Mouse (Mus musculus): ENCODE measurements around the gene Pdss1. TPM values are rescaled to one million over a fixed set of nuclear protein-coding genes. Genes with fewer than 3 reads are reported as not detected.
"Not testable (repeated sequence)": the region's sequence is repeated elsewhere in the genome, so short reads cannot be mapped to it uniquely, and the experiment has no call there.

The Pdss1 gene
- polyA plus RNA-seq, 1 experiment from 2014 or later, result 29.0 TPM

GRCm38 (mm10) chr2:22880726-22881125 is 14.6 kb upstream of the Pdss1 start:
- H3K9me3 ChIP-seq (replicated peaks), result not testable (repeated sequence)

GRCm38 (mm10) chr2:22894932-22895281 is 415 bp upstream of the Pdss1 start:
- H3K9me3 ChIP-seq (replicated peaks), result no peaks in the 10 kb centered on the region
- peak overlapping the region; percentile 67 for H3K4me2 ChIP-seq
- no peak; the same call in 1 of the 2 replicates for ATAC-seq (replicated peaks; ENCODE audit: insufficient number of reproducible peaks, insufficient read depth, low FRiP score, low read depth)
- WGBS, result 23% methylated on average over 9 of the region's 9 CpGs
- peak overlapping the region; percentile 90 for H3K27ac ChIP-seq
- H3K27me3 ChIP-seq, result no peaks in the 10 kb centered on the region
- H3K4me3 ChIP-seq, result peak overlapping the region; percentile 90
- peak overlapping the region; percentile 77 for H3K9ac ChIP-seq
- H3K4me1 ChIP-seq (replicated peaks), result 0 out of 2 replicates have a peak, but pooled peaks cover 2% of the 10 kb centered on the region
- H3K36me3 ChIP-seq, result no peaks in the 10 kb centered on the region

More at GRCm38 (mm10) chr2:22880726-22881125, 14.6 kb upstream of the Pdss1 start:
- not testable (repeated sequence) for H3K27ac ChIP-seq; H3K4me2 ChIP-seq; H3K27me3 ChIP-seq; H3K4me1 ChIP-seq (replicated peaks); H3K9ac ChIP-seq; H3K4me3 ChIP-seq; ATAC-seq (replicated peaks; ENCODE audit: insufficient number of reproducible peaks, insufficient read depth, low FRiP score, low read depth); H3K36me3 ChIP-seq
- 79% methylated on average over 3 of the region's 3 CpGs for WGBS

GRCm38 (mm10) chr2:22903947-22904346 is 8.6 kb downstream of the Pdss1 start:
- H3K4me1 ChIP-seq (replicated peaks), result no peaks in the 10 kb centered on the region; the same call in 1 of the 2 replicates
- peaks cover 41% of the 10 kb centered on the region for H3K36me3 ChIP-seq
- no peak overlapping the region for H3K27ac ChIP-seq
- no peak overlapping the region for H3K9ac ChIP-seq
- no peak overlapping the region for H3K4me3 ChIP-seq
- 66% methylated on average over 3 of the region's 3 CpGs for WGBS
- no peaks in the 10 kb centered on the region for H3K9me3 ChIP-seq (replicated peaks)
- H3K4me2 ChIP-seq, result no peak overlapping the region
- H3K27me3 ChIP-seq, result no peaks in the 10 kb centered on the region
- ATAC-seq (replicated peaks; ENCODE audit: insufficient number of reproducible peaks, insufficient read depth, low FRiP score, low read depth), result no peak

- no peak for ATAC-seq (replicated peaks; ENCODE audit: insufficient number of reproducible peaks, insufficient read depth, low FRiP score, low read depth)
- Histone ChIP-seq H3K27ac (no peak overlapping the region), H3K4me2 (no peak overlapping the region), H3K36me3 (peaks cover 47% of the 10 kb centered on the region), H3K9me3 (replicated peaks) (no peaks in the 10 kb centered on the region), H3K4me3 (no peak overlapping the region), H3K9ac (no peak overlapping the region), H3K27me3 (no peaks in the 10 kb centered on the region), H3K4me1 (replicated peaks) (no peaks in the 10 kb centered on the region)
- WGBS, result 89% methylated on average over 3 of the region's 3 CpGs
Measured at GRCm38 (mm10) chr2:22914421-22914820, 19.1 kb downstream of the Pdss1 start.

GRCm38 (mm10) chr2:22918651-22919050 is 23.3 kb downstream of the Pdss1 start:
- WGBS, result 88% methylated on average over 2 of the region's 2 CpGs
- Histone ChIP-seq H3K4me1 (replicated peaks) (no peaks in the 10 kb centered on the region), H3K27me3 (no peaks in the 10 kb centered on the region), H3K9ac (no peak overlapping the region), H3K4me3 (no peak overlapping the region), H3K36me3 (peaks cover 36% of the 10 kb centered on the region), H3K4me2 (no peak overlapping the region), H3K9me3 (replicated peaks) (no peaks in the 10 kb centered on the region), H3K27ac (no peak overlapping the region)
- no peak for ATAC-seq (replicated peaks; ENCODE audit: insufficient number of reproducible peaks, insufficient read depth, low FRiP score, low read depth)

GRCm38 (mm10) chr2:22925911-22926310 is 30.6 kb downstream of the Pdss1 start:
- not testable (repeated sequence) for H3K9ac ChIP-seq; ATAC-seq (replicated peaks; ENCODE audit: insufficient number of reproducible peaks, insufficient read depth, low FRiP score, low read depth); H3K27me3 ChIP-seq; H3K9me3 ChIP-seq (replicated peaks); H3K4me3 ChIP-seq; H3K4me2 ChIP-seq; H3K27ac ChIP-seq; H3K4me1 ChIP-seq (replicated peaks)
- peaks cover 14% of the 10 kb centered on the region for H3K36me3 ChIP-seq
- 86% methylated on average over 3 of the region's 3 CpGs for WGBS

- no peak overlapping the region for H3K4me3 ChIP-seq
- 81% methylated on average over 2 of the region's 2 CpGs for WGBS
Measured at GRCm38 (mm10) chr2:22928259-22928658, 32.9 kb downstream of the Pdss1 start.

GRCm38 (mm10) chr2:22933556-22933955 is 38.2 kb downstream of the Pdss1 start:
- H3K36me3 ChIP-seq, result peaks cover 40% of the 10 kb centered on the region
- H3K4me1 ChIP-seq (replicated peaks), result no peaks in the 10 kb centered on the region
- H3K9ac ChIP-seq, result no peak overlapping the region
- H3K27ac ChIP-seq, result no peak overlapping the region
- ATAC-seq (replicated peaks; ENCODE audit: insufficient number of reproducible peaks, insufficient read depth, low FRiP score, low read depth), result no peak
- no peaks in the 10 kb centered on the region for H3K9me3 ChIP-seq (replicated peaks)
- no peak overlapping the region for H3K4me2 ChIP-seq
- H3K27me3 ChIP-seq, result no peaks in the 10 kb centered on the region
- no peak overlapping the region for H3K4me3 ChIP-seq
- 70% methylated on average over 1 of the region's 1 CpGs for WGBS

More at GRCm38 (mm10) chr2:22928259-22928658, 32.9 kb downstream of the Pdss1 start:
- no peaks in the 10 kb centered on the region for H3K9me3 ChIP-seq (replicated peaks)
- no peak overlapping the region for H3K27ac ChIP-seq
- no peak overlapping the region for H3K4me2 ChIP-seq
- H3K4me1 ChIP-seq (replicated peaks), result no peaks in the 10 kb centered on the region
- H3K36me3 ChIP-seq, result peaks cover 21% of the 10 kb centered on the region
- no peaks in the 10 kb centered on the region for H3K27me3 ChIP-seq
- H3K9ac ChIP-seq, result no peak overlapping the region
- ATAC-seq (replicated peaks; ENCODE audit: insufficient number of reproducible peaks, insufficient read depth, low FRiP score, low read depth), result no peak

- H3K9ac ChIP-seq, result no peak overlapping the region
- 23% methylated on average over 4 of the region's 4 CpGs for WGBS
- H3K4me3 ChIP-seq, result no peak overlapping the region
- no peaks in the 10 kb centered on the region for H3K9me3 ChIP-seq (replicated peaks)
- no peaks in the 10 kb centered on the region for H3K27me3 ChIP-seq
- no peak overlapping the region for H3K27ac ChIP-seq
- H3K4me1 ChIP-seq (replicated peaks), result peaks cover 5% of the 10 kb centered on the region
- no peak for ATAC-seq (replicated peaks; ENCODE audit: insufficient number of reproducible peaks, insufficient read depth, low FRiP score, low read depth)
- H3K4me2 ChIP-seq, result no peak overlapping the region
- H3K36me3 ChIP-seq, result peaks cover 11% of the 10 kb centered on the region
Measured at GRCm38 (mm10) chr2:22949956-22950355, 54.6 kb downstream of the Pdss1 start.

GRCm38 (mm10) chr2:22954278-22954677 is 59.0 kb downstream of the Pdss1 start:
- H3K9ac ChIP-seq, result no peak overlapping the region
- no peak overlapping the region for H3K4me3 ChIP-seq
- H3K27ac ChIP-seq, result no peak overlapping the region
- H3K4me1 ChIP-seq (replicated peaks), result peaks cover 5% of the 10 kb centered on the region
- H3K36me3 ChIP-seq, result no peaks in the 10 kb centered on the region; the same call in 1 of the 2 replicates
- ATAC-seq (replicated peaks; ENCODE audit: insufficient number of reproducible peaks, insufficient read depth, low FRiP score, low read depth), result no peak
- WGBS, result 88% methylated on average over 4 of the region's 4 CpGs
- no peaks in the 10 kb centered on the region for H3K27me3 ChIP-seq
- no peak overlapping the region for H3K4me2 ChIP-seq
- no peaks in the 10 kb centered on the region for H3K9me3 ChIP-seq (replicated peaks)

- H3K27me3 ChIP-seq, result no peaks in the 10 kb centered on the region
- no peak for ATAC-seq (replicated peaks; ENCODE audit: insufficient number of reproducible peaks, insufficient read depth, low FRiP score, low read depth)
- WGBS, result 73% methylated on average over 5 of the region's 5 CpGs
Measured at GRCm38 (mm10) chr2:22955914-22956313, 60.6 kb downstream of the Pdss1 start.

GRCm38 (mm10) chr2:22957415-22957814 is 62.1 kb downstream of the Pdss1 start:
- Histone ChIP-seq H3K36me3 (no peaks in the 10 kb centered on the region; the same call in 1 of the 2 replicates), H3K27ac (no peak overlapping the region), H3K9ac (no peak overlapping the region), H3K4me3 (no peak overlapping the region), H3K27me3 (no peaks in the 10 kb centered on the region), H3K4me2 (no peak overlapping the region), H3K4me1 (replicated peaks) (no peaks in the 10 kb centered on the region), H3K9me3 (replicated peaks) (no peaks in the 10 kb centered on the region)
- 94% methylated on average over 1 of the region's 1 CpGs for WGBS
- no peak for ATAC-seq (replicated peaks; ENCODE audit: insufficient number of reproducible peaks, insufficient read depth, low FRiP score, low read depth)

More at GRCm38 (mm10) chr2:22955914-22956313, 60.6 kb downstream of the Pdss1 start:
- Histone ChIP-seq H3K9me3 (replicated peaks) (no peaks in the 10 kb centered on the region), H3K4me3 (no peak overlapping the region), H3K36me3 (no peaks in the 10 kb centered on the region; the same call in 1 of the 2 replicates), H3K4me2 (no peak overlapping the region), H3K4me1 (replicated peaks) (no peaks in the 10 kb centered on the region), H3K9ac (no peak overlapping the region), H3K27ac (no peak overlapping the region)

All from heart, embryonic 15.5 days (tissue).